Mouse (Mus musculus) WW6 (cell line): ENCODE measurements around the gene Slc30a3.
"Not testable (repeated sequence)": the region's sequence is repeated elsewhere in the genome, so short reads cannot be mapped to it uniquely, and the experiment has no call there.

ENCODE experiments used
- DNase-seq: peaks from one replicate; pipeline ENCODE4 v3.0.0-alpha.2; 2013; ENCODE audit warnings: low read depth, low spot score

The Slc30a3 gene

DNA sequence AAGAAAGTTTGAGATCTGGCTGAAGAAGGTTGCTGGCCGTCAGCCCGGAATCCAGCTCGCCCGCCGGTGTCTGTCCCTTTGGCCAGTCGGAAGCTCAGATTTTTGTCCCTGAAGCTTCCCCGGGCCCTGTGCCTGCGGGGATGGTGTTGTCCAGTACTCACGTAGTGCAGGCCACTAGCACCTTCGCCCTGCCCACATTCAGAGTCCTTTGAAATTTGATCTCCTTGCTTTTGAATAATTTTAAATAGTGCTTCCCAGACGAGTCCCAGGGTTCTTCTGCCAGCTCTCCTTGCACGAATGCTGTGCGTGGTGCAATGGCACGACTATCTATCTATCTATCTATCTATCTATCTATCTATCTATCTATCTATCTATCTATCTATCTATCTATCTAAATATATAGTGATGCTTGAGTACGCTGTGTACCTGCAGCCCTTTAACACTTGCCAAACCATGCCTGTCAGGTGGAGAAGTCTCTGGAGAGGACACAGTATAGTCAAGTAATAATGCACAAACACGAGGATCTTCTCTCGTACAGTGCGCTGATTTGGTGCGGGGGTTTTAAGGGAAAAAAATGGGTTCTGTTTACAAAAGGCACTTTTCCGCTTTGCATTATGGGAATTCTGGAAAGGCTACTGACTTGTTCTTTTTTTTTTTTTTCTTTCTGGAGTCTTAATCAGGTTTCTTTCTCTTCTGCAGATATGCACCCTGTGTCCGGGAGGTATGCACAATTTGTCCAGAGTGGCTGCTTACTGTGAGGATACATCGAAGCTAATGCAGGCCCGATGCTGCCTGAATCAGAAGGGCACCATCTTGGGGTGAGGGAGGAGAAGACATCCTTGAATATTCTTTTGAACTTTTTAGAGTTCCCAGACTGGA lies 59.0 kb downstream of the Slc30a3 start, which contains the start of gene Slc5a6:
TSS of gene Slc5a6 (minus strand) at position 162 of the 879 bp plus-strand sequence.
- DNase-seq = peak; percentile 38

DNA sequence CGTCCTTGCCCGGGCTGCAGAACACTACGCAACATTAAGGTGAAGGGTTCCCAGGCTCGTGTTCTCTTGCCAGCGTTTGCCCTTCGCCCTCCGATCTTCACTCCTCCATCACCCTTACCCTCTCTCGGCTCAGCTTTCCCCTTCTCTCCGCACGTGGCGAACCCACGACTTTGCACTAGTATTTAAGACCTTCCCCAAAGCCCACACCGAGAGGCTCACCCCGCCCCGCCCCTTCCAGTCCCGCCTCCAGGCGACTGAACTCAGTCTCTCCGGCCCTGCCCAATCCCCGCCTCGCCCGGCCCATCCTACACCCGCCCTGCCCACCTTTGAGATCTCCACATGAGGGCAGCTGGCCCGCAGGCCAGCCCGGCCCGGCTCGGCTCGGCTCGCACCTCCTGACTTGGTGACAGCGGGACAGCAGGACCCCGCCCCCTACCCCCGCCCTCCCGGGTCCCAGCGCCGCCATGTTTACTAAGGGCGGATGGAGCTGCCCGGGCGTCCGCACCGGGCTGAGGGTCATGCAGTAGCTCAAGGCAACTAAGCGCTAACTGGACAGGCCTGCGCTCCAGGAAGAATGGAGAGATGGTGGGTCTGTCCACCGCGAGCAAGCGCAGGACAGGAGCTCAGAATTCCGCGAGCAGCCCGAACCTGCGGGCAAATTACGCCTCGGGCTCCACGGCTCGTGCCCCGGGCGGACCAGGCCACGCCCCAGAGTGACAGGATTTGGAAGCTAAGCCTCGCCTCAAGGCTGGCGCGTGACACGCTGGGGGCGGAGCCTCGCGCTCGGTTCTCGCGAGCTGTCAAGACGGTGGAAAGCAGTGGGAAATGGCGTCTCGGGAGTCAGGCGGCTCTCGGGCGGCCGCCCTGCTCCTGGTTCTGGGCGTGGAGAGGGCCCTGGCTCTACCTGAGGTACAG lies 59.9 kb downstream of the Slc30a3 start, which contains the start of gene Atraid:
TSS of gene Atraid (plus strand) at position 465 of the 915 bp plus-strand sequence.
- peak; percentile 98 for DNase-seq

GRCm38 (mm10) chr5:31047074-31047473 lies 61.0 kb downstream of the Slc30a3 start:
- no peak for DNase-seq

- no peak for DNase-seq
These were observed 61.6 kb downstream of the Slc30a3 start for GRCm38 (mm10) chr5:31046416-31046815.

- no peak for DNase-seq
These were observed 69.7 kb downstream of the Slc30a3 start for GRCm38 (mm10) chr5:31038171-31038845.

- DNase-seq = not testable (repeated sequence)
These were observed 71.5 kb downstream of the Slc30a3 start for GRCm38 (mm10) chr5:31036556-31036955.
